Mouse (Mus musculus) liver, adult (tissue): ENCODE data around the gene Gm21258.
"Not testable (repeated sequence)": the region's sequence is repeated elsewhere in the genome, so short reads cannot be mapped to it uniquely, and the experiment has no call there.

Experiments used
- GATA4 ChIP-seq: IDR thresholded peaks from 2 replicates; pipeline ENCODE4 v1.6.1; 2014; ENCODE audit warnings: mild to moderate bottlenecking, low read length; ENCODE audit not compliant: insufficient replicate concordance

Gm21258 gene

DNA sequence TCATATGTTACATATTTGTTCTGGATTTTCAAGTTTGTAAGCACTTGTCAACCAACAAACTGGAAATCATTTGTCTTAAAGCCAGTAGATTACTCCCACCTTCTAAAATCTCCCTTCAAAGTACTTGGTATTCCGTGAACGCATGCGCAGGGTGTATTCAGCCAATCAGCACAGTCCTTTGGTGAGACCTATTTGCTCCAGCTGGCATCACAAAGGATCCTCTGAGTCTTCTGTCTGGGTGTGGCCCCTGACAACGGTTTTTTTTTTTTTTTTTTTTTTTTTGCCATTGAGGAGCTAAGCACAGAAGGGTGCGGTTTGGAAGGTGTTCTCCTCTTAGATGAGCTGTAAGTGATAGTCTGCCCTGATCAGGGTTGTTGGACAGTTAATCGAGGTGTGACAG lies at the start of gene Gm21258:
Gm21258 (plus strand) TSS at position 301 of the 400 bp plus-strand sequence.
- TF ChIP-seq GATA4: not testable (repeated sequence)
